Mouse (Mus musculus) gastrocnemius, postnatal 14 days (tissue): Measurements from ENCODE around the gene Galnt2. TPM values are rescaled to one million over a fixed set of nuclear protein-coding genes. Genes with fewer than 3 reads are reported as not detected.
A peak's percentile ranks its signal among the peaks of the same experiment; 100 is the strongest.

Source experiments
- DNase-seq: peaks from one replicate; pipeline ENCODE4 v3.0.0; 2021; ENCODE audit warnings: mixed read lengths
- intact Hi-C: fragments of 180-260 bp; cut with DNase I; formaldehyde crosslinking; loops from one replicate; pipeline ENCODE4 v1.15.1; 2025; ENCODE audit warnings: low total_unique reads
- long read RNA-seq, 2 experiments: library from polyadenylated mRNA; stranded (forward); transcript quantifications; one replicate each; pipeline ENCODE4 v2.0.0; 2021
- total RNA-seq, 2 experiments: library from RNA; stranded (reverse); gene quantifications; 2 replicates each; pipeline ENCODE4 v1.2.3; 2021

Gene Galnt2
- total RNA-seq: 10 to 100 TPM; 30.4 to 32.4 TPM
- long read RNA-seq, experiment 1, full-length matches to known transcripts: 40 of 48 reads
- long read RNA-seq, experiment 1, partial matches to known transcripts: 8 of 48 reads
- long read RNA-seq, experiment 1, other reads (novel, unspliced or antisense): 0 of 48 reads
- long read RNA-seq, experiment 2, full-length matches to known transcripts: 54 of 62 reads
- long read RNA-seq, experiment 2, partial matches to known transcripts: 7 of 62 reads
- long read RNA-seq, experiment 2, other reads (novel, unspliced or antisense): 1 of 62 reads

- DNase-seq: peak; percentile 89
- intact Hi-C loops: loop anchor here (5.0 to 10.0 kb wide), 2 partner anchors 54 to 116 kb away; no protein-coding TSS in a partner anchor
Measured at GRCm38 (mm10) chr8:124231176-124231484, at the start of gene Galnt2. TSS of gene Galnt2 (plus strand) at chr8:124231391.

GRCm38 (mm10) chr8:124181751-124182150 lies 49.4 kb upstream of the Galnt2 start:
- intact Hi-C loops: no loop called here
- DNase-seq: no peak

GRCm38 (mm10) chr8:124182224-124182623 lies 49.0 kb upstream of the Galnt2 start:
- no peak for DNase-seq
- intact Hi-C loops: no loop called here

GRCm38 (mm10) chr8:124184078-124184477 lies 47.1 kb upstream of the Galnt2 start:
- intact Hi-C loops: no loop called here
- no peak for DNase-seq

GRCm38 (mm10) chr8:124184507-124184906 lies 46.7 kb upstream of the Galnt2 start:
- intact Hi-C loops: no loop called here
- DNase-seq: no peak

- intact Hi-C loops: no loop called here
- no peak for DNase-seq
Measured at GRCm38 (mm10) chr8:124185081-124185480, 46.1 kb upstream of the Galnt2 start.

GRCm38 (mm10) chr8:124190388-124190787 lies 40.8 kb upstream of the Galnt2 start:
- intact Hi-C loops: no loop called here
- no peak for DNase-seq

GRCm38 (mm10) chr8:124192242-124192641 lies 38.9 kb upstream of the Galnt2 start:
- no peak for DNase-seq
- intact Hi-C loops: no loop called here

GRCm38 (mm10) chr8:124192976-124193375 lies 38.2 kb upstream of the Galnt2 start:
- intact Hi-C loops: no loop called here
- DNase-seq: peak; percentile 77

GRCm38 (mm10) chr8:124193992-124194391 lies 37.2 kb upstream of the Galnt2 start:
- no peak for DNase-seq
- intact Hi-C loops: no loop called here

GRCm38 (mm10) chr8:124196195-124196594 lies 35.0 kb upstream of the Galnt2 start:
- peak; percentile 33 for DNase-seq
- intact Hi-C loops: no loop called here

GRCm38 (mm10) chr8:124196797-124197196 lies 34.4 kb upstream of the Galnt2 start:
- no peak for DNase-seq
- intact Hi-C loops: no loop called here

- intact Hi-C loops: no loop called here
- no peak for DNase-seq
Measured at GRCm38 (mm10) chr8:124198230-124198629, 33.0 kb upstream of the Galnt2 start.

- intact Hi-C loops: no loop called here
- DNase-seq: no peak
Measured at GRCm38 (mm10) chr8:124200400-124200799, 30.8 kb upstream of the Galnt2 start.

- intact Hi-C loops: no loop called here
- DNase-seq: no peak
Measured at GRCm38 (mm10) chr8:124201706-124202105, 29.5 kb upstream of the Galnt2 start.

- intact Hi-C loops: no loop called here
- no peak for DNase-seq
Measured at GRCm38 (mm10) chr8:124202895-124203294, 28.3 kb upstream of the Galnt2 start.

GRCm38 (mm10) chr8:124204001-124204601 lies 27.1 kb upstream of the Galnt2 start:
- DNase-seq: no peak
- intact Hi-C loops: no loop called here

- intact Hi-C loops: no loop called here
- DNase-seq: no peak
Measured at GRCm38 (mm10) chr8:124212148-124212547, 19.0 kb upstream of the Galnt2 start.

- intact Hi-C loops: no loop called here
- DNase-seq: no peak
Measured at GRCm38 (mm10) chr8:124216951-124217350, 14.2 kb upstream of the Galnt2 start.

- no peak for DNase-seq
- intact Hi-C loops: loop anchor here (5.0 to 10.0 kb wide), 2 partner anchors 55 to 117 kb away; no protein-coding TSS in a partner anchor
Measured at GRCm38 (mm10) chr8:124229883-124230282, 1.3 kb upstream of the Galnt2 start.

- no peak for DNase-seq
- intact Hi-C loops: loop anchor here (5.0 to 10.0 kb wide), 2 partner anchors 54 to 117 kb away; no protein-coding TSS in a partner anchor
Measured at GRCm38 (mm10) chr8:124230496-124231175, 555 bp upstream of the Galnt2 start.
